Mouse (Mus musculus): ENCODE measurements around the gene Trim62.

Trim62 gene

GRCm38 (mm10) chr4:128885540-128885939 lies 2.2 kb downstream of the Trim62 start:
- DNase-seq (ENCODE audit: low spot score): no peak

GRCm38 (mm10) chr4:128886571-128886970 lies 3.2 kb downstream of the Trim62 start:
- no peak for DNase-seq (ENCODE audit: low spot score)

GRCm38 (mm10) chr4:128887026-128887425 lies 3.6 kb downstream of the Trim62 start:
- no peak for DNase-seq (ENCODE audit: low spot score)

GRCm38 (mm10) chr4:128887641-128888091 lies 4.3 kb downstream of the Trim62 start:
- no peak for DNase-seq (ENCODE audit: low spot score)

GRCm38 (mm10) chr4:128888436-128888990 lies 5.1 kb downstream of the Trim62 start:
- DNase-seq (ENCODE audit: low spot score): no peak

GRCm38 (mm10) chr4:128889752-128890630 lies 6.6 kb downstream of the Trim62 start:
- DNase-seq (ENCODE audit: low spot score): no peak

- no peak for DNase-seq (ENCODE audit: low spot score)
These were observed 7.8 kb downstream of the Trim62 start for GRCm38 (mm10) chr4:128891157-128891556.

- no peak for DNase-seq (ENCODE audit: low spot score)
These were observed 8.4 kb downstream of the Trim62 start for GRCm38 (mm10) chr4:128891746-128892145.

- DNase-seq (ENCODE audit: low spot score): no peak
These were observed 8.8 kb downstream of the Trim62 start for GRCm38 (mm10) chr4:128892188-128892587.

- no peak for DNase-seq (ENCODE audit: low spot score)
These were observed 10.7 kb downstream of the Trim62 start for GRCm38 (mm10) chr4:128894112-128894511.

- DNase-seq (ENCODE audit: low spot score): no peak
These were observed 12.5 kb downstream of the Trim62 start for GRCm38 (mm10) chr4:128895841-128896240.

- DNase-seq (ENCODE audit: low spot score): no peak
These were observed 13.3 kb downstream of the Trim62 start for GRCm38 (mm10) chr4:128896667-128897066.

- no peak for DNase-seq (ENCODE audit: low spot score)
These were observed 14.6 kb downstream of the Trim62 start for GRCm38 (mm10) chr4:128897911-128898421.

- DNase-seq (ENCODE audit: low spot score): no peak
These were observed 16.0 kb downstream of the Trim62 start for GRCm38 (mm10) chr4:128899332-128899731.

GRCm38 (mm10) chr4:128900484-128900883 lies 17.1 kb downstream of the Trim62 start:
- DNase-seq (ENCODE audit: low spot score): no peak

GRCm38 (mm10) chr4:128902390-128902789 lies 19.0 kb downstream of the Trim62 start:
- DNase-seq (ENCODE audit: low spot score): no peak

GRCm38 (mm10) chr4:128904035-128904800 lies 20.8 kb downstream of the Trim62 start:
- no peak for DNase-seq (ENCODE audit: low spot score)

GRCm38 (mm10) chr4:128905251-128905650 lies 21.9 kb downstream of the Trim62 start:
- DNase-seq (ENCODE audit: low spot score): no peak

GRCm38 (mm10) chr4:128906757-128907156 lies 23.4 kb downstream of the Trim62 start:
- DNase-seq (ENCODE audit: low spot score): no peak

- DNase-seq (ENCODE audit: low spot score): no peak
These were observed 24.0 kb downstream of the Trim62 start for GRCm38 (mm10) chr4:128907238-128907968.

- DNase-seq (ENCODE audit: low spot score): no peak
These were observed 25.4 kb downstream of the Trim62 start for GRCm38 (mm10) chr4:128908586-128909377.

All from urinary bladder, postnatal 10 days (tissue).